Mouse (Mus musculus) mouse embryonic stem cell (cell line): ENCODE measurements around the gene Bcas3.

Experiments used
- in situ Hi-C, 2 experiments: fragments of 300-500 bp; cut with MboI; formaldehyde crosslinking; loops; 1 replicate in 1 of 2; 3 replicates in 1 of 2; pipeline ENCODE4 v1.14.3; 2019 to 2020; ENCODE audit warnings: low sequenced_read_pairs in 2 of 2, low pct_unique_long_range_greater_than_20kb in 1 of 2, mixed read lengths in 1 of 2; ENCODE audit not compliant: unreplicated experiment in 1 of 2

Gene Bcas3

GRCm38 (mm10) chr11:85738585-85738984 lies 385.6 kb downstream of the Bcas3 start:
- in situ Hi-C loops = no loop called here

GRCm38 (mm10) chr11:85739266-85739977 lies 386.5 kb downstream of the Bcas3 start:
- in situ Hi-C loops = no loop called here

DNA sequence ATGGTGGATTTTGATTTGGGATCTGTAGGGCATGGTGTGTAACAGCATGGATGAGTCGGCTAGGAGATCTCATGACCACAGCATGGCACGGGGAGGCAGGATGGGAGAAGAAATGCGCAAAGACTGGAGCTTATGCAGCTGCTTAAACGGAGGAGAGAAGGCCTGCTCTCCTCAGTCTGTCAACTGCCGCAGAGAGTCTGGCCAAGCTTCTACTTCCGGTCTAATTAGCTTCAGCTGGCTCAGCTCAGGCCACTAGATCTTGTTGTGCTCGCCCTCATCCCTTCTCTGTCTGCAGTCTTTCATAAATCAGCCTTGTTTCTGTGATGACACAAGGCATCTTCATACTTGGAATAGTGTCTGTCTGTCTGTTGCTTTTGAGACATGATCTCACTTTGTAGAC lies 393.4 kb downstream of the Bcas3 start:
- in situ Hi-C loops = no loop called here

GRCm38 (mm10) chr11:85748891-85749290 lies 395.9 kb downstream of the Bcas3 start:
- in situ Hi-C loops = no loop called here

- in situ Hi-C loops = no loop called here
Measured at GRCm38 (mm10) chr11:85751171-85751570, 398.2 kb downstream of the Bcas3 start.

- in situ Hi-C loops = no loop called here
Measured at GRCm38 (mm10) chr11:85754631-85755502, 401.9 kb downstream of the Bcas3 start.

GRCm38 (mm10) chr11:85755503-85756044 lies 402.6 kb downstream of the Bcas3 start:
- in situ Hi-C loops = no loop called here

GRCm38 (mm10) chr11:85758891-85759290 lies 405.9 kb downstream of the Bcas3 start:
- in situ Hi-C loops = no loop called here

DNA sequence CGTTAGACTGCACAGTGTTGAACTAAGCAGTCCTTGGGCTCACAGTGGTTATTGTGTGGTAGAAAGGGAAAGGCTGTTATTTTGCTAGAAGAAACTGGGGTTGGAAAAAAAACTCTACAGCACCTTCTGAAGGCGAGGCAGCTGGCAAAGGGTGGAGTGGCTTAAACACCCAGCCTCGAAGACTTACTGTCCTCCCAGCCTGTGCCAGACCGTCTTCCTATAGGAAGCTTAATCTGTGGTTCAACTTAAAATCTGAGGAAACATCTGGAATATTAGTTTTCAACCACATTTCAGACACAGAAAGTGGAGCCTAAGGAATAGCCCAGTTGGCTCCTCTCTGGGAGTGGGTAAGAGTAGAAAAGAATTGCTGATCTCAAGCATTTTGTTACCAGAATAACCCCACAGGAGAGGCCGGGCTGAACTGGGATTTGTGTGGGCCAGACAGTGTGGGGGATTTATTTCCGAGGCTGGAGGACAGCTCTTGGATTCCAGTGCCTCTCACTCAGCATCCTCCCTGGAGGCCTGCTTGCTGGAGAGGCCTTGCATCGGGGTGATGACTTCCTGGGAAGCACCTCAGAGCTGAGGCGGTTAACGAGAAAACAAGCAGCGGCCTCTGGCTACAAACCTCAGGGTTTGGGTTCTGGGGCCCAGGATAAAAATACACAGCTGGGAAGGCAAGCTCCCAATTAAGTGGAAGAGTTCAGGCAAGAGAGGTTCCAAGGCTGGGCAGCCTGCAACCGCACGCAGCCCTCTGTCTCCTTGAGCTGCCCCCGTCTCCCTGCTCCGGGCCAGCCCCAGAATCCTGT lies 406.9 kb downstream of the Bcas3 start:
- in situ Hi-C loops = no loop called here

- in situ Hi-C loops = no loop called here
Measured at GRCm38 (mm10) chr11:85760486-85761141, 407.6 kb downstream of the Bcas3 start.

- in situ Hi-C loops = no loop called here
Measured at GRCm38 (mm10) chr11:85761170-85761569, 408.2 kb downstream of the Bcas3 start.

DNA sequence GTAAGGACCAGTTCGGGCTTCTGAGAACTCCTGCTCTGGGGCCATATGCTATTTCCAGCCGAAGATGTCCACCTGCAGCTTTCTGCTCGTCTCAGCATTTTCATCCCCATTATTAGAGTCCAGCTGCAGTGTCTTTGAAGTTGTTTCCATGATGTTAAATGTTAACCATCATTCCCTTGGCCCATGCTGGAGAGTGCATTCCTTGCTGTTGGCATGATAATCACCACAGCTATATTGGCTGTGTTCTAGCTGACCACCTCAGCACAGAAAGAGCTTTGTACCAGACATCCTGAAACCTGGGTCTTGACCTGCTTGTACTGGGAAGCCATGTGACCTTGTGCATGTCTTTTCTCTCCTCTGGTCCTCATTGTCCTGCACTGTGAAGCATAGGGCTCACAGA lies 410.7 kb downstream of the Bcas3 start:
- in situ Hi-C loops = no loop called here

GRCm38 (mm10) chr11:85766106-85766723 lies 413.2 kb downstream of the Bcas3 start:
- in situ Hi-C loops = no loop called here

DNA sequence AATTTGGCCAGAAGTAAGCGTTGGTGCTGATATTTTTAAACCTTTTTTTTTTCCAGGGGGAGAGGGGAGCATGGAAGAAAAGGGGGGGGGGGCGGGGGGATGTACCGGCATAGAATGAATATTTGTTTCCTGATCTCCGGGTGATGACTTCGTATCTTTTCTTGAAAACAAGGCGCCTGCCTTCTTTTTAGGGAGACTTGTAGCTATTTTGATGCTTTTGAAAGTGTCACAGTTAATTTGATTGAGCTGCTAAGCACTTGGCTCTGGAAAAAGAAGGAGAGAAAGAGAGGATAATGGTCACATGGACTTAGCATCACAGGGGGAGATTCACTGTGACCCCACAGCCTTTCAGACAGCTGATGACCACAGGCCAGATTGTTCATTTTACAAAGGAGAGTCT lies 413.8 kb downstream of the Bcas3 start:
- in situ Hi-C loops = no loop called here

- in situ Hi-C loops = no loop called here
Measured at GRCm38 (mm10) chr11:85769740-85770139, 416.8 kb downstream of the Bcas3 start.

DNA sequence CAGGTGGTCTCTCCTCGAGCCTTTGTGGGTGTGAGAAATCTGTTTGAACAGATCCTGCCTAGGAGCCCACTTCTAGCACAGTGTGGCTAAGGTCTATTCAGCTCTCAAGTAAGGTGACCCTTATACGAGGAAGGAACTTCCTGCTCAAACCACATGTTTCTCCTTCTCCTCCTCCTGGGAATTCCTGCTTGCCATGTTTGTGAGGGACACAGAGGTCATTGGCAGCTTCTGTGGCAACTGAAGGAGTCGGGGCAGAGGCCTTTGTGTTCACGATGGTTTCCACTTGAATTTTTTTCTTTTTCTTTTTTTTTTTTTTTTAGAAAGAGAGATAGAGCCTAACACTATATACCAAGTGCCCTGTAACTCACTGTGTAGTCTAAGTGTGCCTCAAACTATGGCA lies 420.4 kb downstream of the Bcas3 start:
- in situ Hi-C loops = no loop called here

DNA sequence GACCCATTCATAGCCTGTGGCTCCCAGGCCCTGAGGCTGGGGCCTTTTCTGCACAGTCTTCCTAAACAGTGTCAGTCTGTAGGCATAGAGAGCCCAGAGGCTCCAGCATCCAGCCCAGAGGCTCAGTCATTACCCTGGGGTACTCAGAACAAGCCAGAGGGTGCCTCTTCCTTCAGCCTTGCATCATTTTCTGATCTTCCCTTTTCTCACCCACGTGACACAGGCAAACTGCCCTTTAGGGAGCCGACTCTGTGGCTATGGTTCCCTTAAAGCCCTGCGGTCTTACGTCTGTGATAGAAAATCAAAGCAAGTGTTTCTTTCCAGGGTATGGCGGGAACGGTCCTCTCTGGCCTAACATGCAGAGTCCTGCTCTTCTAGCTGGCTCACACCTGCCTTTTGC lies 421.7 kb downstream of the Bcas3 start:
- in situ Hi-C loops = no loop called here

DNA sequence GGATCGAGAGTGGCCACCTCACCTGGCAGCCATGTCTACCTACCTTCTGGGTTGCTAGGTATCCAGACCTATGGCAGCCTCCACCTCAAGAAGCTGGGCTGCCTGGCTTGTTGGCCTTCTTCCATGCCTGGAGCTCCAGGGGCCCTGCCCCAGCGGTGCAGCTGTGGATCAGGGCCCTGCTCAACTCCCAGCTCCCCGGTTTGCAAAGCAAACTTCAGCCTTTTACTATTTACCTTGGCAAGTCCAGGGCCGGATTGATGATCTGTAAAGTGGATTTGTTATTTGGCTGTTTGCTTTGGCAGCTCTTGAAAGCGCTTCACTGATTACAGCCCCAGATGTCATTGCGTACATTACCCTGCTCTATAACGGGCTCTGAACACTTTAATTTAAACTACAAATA lies 422.5 kb downstream of the Bcas3 start:
- in situ Hi-C loops = no loop called here
